Mouse (Mus musculus): ENCODE measurements at regions not wholly inside any gene's neighbourhood (a gene's known extent, or its start where the extent isn't known, plus 50 kb on each side); places are given as distances from the start of the nearest gene placed in this dataset.

DNA sequence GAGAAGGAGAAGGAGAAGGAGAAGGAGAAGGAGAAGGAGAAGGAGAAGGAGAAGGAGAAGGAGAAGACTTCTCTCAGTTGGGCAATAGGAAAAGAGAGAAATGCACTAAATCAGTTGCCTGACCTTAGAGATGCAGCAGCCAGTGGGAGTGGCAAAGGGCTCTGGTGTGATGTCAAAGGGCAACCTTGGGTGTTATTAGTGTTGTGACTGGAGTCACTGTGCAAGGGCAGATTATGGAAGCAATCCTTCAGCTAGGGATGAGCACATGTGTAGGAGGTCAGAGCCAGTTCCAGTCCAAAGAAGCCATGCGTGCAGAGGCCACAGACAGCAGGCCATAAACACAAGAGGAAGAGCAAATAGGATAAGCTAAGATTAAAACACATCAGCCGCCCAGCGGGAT, 56.7 kb upstream of the Mast4 start:
- TF ChIP-seq POLR2A (IDR thresholded peaks at IDR 0.05; ENCODE audit: insufficient read length, low read depth) (no peak), MAX (IDR thresholded peaks at IDR 0.05; ENCODE audit: low read depth) (no peak), SRF (IDR thresholded peaks at IDR 0.05; ENCODE audit: control insufficient read depth, insufficient read length, low read depth) (no peak)

Measured in myocyte (in vitro differentiated cells).